Mouse (Mus musculus): ENCODE measurements around the gene Olfr729. TPM values are rescaled to one million over a fixed set of nuclear protein-coding genes. Genes with fewer than 3 reads are reported as not detected.

The Olfr729 gene
- polyA plus RNA-seq (2012; rRNA removed; ENCODE audit: low replicate concordance) = not detected in 2 replicates

GRCm38 (mm10) chr14:50152810-50153209 is at the start of gene Olfr729:
Gene Olfr729, minus strand, starts transcription at chr14:50152910.

GRCm38 (mm10) chr14:50188098-50188497 is 35.4 kb upstream of the Olfr729 start, which contains the start of gene Olfr730:
Gene Olfr730, minus strand, starts transcription at chr14:50188198.

DNA sequence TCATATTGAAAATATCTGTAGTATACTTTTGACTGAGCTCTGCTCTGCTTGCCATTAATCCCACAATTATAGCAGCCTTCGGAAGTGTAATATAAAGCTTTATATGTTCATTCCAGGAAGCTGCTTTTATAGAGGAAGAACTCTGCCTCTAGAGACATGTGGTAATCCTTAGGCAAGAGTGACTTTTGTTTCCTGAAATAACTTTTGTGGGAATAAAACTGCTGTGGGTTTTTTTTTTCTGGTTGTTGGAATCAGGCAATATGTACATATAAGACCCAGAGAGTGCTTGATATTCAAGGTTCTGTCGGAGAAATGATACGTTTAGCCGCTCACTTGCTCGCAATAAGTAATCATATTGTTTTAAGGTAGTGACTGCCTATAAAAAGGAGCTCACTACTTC is 10.1 kb downstream of the Olfr729 start, which contains the start of gene Olfr728:
Olfr728 (minus strand) TSS at position 101 of the 400 bp plus-strand sequence.

GRCm38 (mm10) chr14:50122886-50123285 is 29.8 kb downstream of the Olfr729 start, which contains the start of gene Olfr727:
Gene Olfr727, plus strand, starts transcription at chr14:50123186.

Other genes starting within 250 kb of the Olfr729 start
- gene Olfr723, start 221.1 kb downstream of the Olfr729 start, polyA plus RNA-seq (2012; rRNA removed; ENCODE audit: low replicate concordance) = not detected in 2 replicates
- not detected in 2 replicates for gene Olfr724, start 189.6 kb downstream of the Olfr729 start, polyA plus RNA-seq (2012; rRNA removed; ENCODE audit: low replicate concordance)
- gene Olfr725, start 112.5 kb downstream of the Olfr729 start, polyA plus RNA-seq (2012; rRNA removed; ENCODE audit: low replicate concordance) = not detected in 2 replicates
- not detected in 2 replicates for gene Olfr726, start 62.0 kb downstream of the Olfr729 start, polyA plus RNA-seq (2012; rRNA removed; ENCODE audit: low replicate concordance)
- not detected in 2 replicates for gene Olfr727, start 29.7 kb downstream of the Olfr729 start, polyA plus RNA-seq (2012; rRNA removed; ENCODE audit: low replicate concordance)
- gene Olfr728, start 10.2 kb downstream of the Olfr729 start, polyA plus RNA-seq (2012; rRNA removed; ENCODE audit: low replicate concordance) = not detected in 2 replicates
- gene Olfr730, start 35.3 kb upstream of the Olfr729 start, polyA plus RNA-seq (2012; rRNA removed; ENCODE audit: low replicate concordance) = 0.04 TPM in 1 of 2 replicates, not detected in the other
- not detected in 2 replicates for gene Olfr731, start 89.0 kb upstream of the Olfr729 start, polyA plus RNA-seq (2012; rRNA removed; ENCODE audit: low replicate concordance)
- gene Olfr732, start 131.3 kb upstream of the Olfr729 start, polyA plus RNA-seq (2012; rRNA removed; ENCODE audit: low replicate concordance) = 0.03 TPM in 1 of 2 replicates, not detected in the other
- 0.20 and 0.50 TPM in 2 replicates for gene Olfr733, start 148.6 kb upstream of the Olfr729 start, polyA plus RNA-seq (2012; rRNA removed; ENCODE audit: low replicate concordance)
- 0.11 TPM in 1 of 2 replicates, not detected in the other for gene Olfr734, start 173.9 kb upstream of the Olfr729 start, polyA plus RNA-seq (2012; rRNA removed; ENCODE audit: low replicate concordance)
- 0.21 and 0.23 TPM in 2 replicates for gene Olfr735, start 196.0 kb upstream of the Olfr729 start, polyA plus RNA-seq (2012; rRNA removed; ENCODE audit: low replicate concordance)
- gene Tlr11, start 205.0 kb upstream of the Olfr729 start, polyA plus RNA-seq (2012; rRNA removed; ENCODE audit: low replicate concordance) = 0.76 and 0.91 TPM in 2 replicates
- gene Olfr736, start 228.3 kb upstream of the Olfr729 start, polyA plus RNA-seq (2012; rRNA removed; ENCODE audit: low replicate concordance) = not detected in 2 replicates